Mouse (Mus musculus) testis, adult 2 months (tissue): ENCODE measurements around the gene Lilra6.
"Not testable (repeated sequence)": the region's sequence is repeated elsewhere in the genome, so short reads cannot be mapped to it uniquely, and the experiment has no call there.

Experiments
- CTCF ChIP-seq: fragments of 200-500 bp; IDR thresholded peaks from 2 replicates; pipeline ENCODE4 v1.5.1; 2012; ENCODE audit warnings: low read depth, mild to moderate bottlenecking, inconsistent platforms, low read length, moderate library complexity; ENCODE audit not compliant: control insufficient read depth, insufficient read depth, insufficient replicate concordance
- POLR2A ChIP-seq: fragments of 200-500 bp; IDR thresholded peaks from 2 replicates; pipeline ENCODE4 v1.6.1; 2012; ENCODE audit warnings: low read depth, mild to moderate bottlenecking, inconsistent platforms, low read length, moderate library complexity; ENCODE audit not compliant: control insufficient read depth

GRCm38 (mm10) chr7:3915387-3915786 is at the start of gene Lilra6:
- TF ChIP-seq CTCF, POLR2A: not testable (repeated sequence)
